Mouse (Mus musculus): Measurements from ENCODE around the gene Smarca4.

Gene Smarca4

DNA sequence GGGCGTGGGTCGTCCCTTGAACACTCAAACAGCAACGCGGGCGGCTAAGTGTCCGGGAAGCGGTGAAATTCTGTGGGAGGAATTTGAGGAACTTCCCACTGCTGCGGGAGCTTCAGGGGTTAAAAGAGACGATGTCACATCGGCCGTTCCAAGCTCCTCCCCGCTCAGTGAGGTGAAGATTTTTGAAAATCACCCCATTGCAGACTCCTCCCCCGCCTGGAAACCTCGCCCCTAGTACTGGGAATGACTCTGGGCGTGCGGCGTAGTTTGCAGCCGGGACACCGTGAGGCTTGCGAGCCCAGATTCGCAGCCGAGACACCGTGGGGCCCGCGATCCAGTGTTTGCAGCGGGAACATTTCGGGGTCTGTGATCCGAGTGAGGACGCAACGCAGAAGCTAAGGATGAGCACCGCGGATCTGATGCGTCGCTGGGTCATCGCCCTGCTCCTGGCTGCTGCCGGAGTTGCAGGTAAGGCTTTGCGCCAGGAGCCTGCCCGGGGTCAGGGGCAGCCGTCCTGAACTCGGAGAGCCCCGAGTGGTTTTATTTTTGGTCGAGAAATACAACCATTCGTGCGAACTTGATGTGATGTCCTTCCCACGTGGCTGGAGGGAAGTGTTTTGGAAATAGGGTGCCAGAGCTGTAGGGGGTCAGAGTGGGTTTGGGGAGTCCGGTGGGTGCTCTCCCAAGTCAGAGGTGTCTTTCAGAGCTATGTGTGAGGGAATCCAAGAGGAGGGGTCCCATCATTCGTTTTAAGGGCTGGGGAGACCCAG, 107.6 kb downstream of the Smarca4 start, which contains the start of gene Ldlr:
TSS of gene Ldlr (plus strand) at position 107 of the 770 bp plus-strand sequence.
- DNase-seq (ENCODE audit: low read depth) = peak; percentile 88

DNA sequence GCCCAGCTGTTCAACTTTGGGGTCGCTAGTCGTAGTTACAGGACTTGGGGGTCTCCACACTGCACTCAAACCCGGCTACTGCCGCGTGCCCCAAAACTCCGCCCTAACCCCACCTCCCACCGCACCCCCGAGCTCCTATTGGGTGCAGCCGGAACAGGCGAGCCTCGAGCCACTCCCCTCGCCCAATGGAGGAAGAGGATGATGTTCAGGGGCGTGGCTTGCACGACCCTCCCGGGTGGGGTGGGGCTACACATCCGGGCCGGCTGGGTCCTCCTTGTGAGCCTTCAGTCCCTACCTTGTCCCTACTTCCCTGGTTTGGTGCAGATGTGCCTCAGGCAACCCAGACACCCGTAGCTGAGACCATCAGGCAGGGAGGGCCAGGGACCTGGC, 108.2 kb downstream of the Smarca4 start:
- peak; percentile 95 for DNase-seq (ENCODE audit: low read depth)

DNA sequence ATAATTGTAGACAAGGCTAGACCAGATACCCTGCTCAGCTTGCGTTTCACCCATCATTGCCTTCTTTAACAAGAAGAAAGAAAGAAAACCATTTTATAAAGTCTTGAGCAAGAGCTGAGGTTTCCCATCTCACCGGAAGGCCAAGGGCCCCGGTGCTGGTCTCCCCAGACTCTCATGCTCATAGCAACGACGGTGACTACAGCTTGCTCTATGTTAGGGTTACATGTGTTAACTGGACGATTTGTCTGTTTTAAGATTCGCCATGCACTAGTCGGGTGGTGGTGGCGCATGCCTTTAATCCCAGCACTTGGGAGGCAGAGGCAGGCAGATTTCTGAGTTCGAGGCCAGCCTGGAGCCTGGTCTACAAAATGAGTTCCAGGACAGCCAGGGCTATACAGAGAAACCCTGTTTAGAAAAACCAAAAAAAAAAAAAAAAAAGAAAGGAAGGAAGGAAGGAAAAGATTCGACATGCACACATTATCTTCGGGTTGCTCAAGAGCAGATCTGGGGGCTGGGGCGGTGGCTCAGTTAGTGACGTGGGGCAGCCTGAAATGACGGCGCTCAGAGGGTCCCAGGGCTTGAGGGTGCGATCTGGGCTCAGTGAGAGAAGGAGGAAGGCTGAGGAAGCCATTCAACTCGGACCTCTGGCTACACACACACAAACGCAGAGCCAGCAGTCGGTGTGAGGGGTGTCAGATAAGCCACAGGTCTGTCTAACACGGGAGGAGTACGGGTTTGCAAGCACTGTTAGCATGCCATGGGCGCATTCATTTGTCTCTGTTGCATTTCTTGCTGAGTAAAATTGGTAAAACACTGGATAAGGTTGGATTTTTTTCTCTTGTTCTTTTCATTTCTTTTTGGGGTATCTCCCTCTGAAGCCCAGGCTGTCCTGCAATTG, 109.5 kb downstream of the Smarca4 start:
- DNase-seq (ENCODE audit: low read depth) = peak; percentile 47

DNA sequence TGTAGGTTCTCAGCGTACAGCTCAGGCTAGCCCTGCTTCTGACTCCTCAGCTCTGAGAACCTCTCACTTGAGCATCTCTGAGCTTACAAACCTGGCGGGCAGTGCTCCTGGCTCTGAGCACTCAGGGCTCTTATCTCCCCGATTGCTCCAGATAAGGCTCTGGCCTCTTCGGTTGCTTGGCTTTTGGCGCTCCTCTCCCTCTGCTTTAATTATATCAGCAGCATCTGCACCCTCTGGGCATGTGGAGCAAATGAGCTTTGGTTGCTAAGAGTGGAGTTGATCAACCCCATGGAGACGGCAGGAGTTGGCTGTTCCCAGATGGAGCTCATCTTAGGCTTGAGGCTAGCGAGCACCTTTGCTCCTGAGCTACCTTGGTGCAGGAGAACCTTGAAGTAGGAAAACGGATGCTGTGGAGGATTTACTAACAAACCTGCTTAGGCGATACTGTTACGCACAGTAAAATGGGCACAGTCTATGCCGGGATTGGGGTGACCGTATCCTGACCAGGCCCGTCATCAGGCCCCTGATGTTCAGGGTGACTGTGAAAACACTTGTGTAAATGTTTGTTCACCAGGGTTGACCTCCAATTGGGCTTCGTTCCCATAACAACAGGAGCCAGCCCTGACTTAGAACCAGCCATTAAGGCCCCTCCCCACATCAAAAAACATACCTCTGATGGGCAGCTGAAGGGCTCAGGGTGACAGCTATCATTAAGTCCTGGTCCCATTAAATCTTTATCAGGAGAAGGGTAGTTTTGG, 110.4 kb downstream of the Smarca4 start:
- DNase-seq (ENCODE audit: low read depth) = no peak

DNA sequence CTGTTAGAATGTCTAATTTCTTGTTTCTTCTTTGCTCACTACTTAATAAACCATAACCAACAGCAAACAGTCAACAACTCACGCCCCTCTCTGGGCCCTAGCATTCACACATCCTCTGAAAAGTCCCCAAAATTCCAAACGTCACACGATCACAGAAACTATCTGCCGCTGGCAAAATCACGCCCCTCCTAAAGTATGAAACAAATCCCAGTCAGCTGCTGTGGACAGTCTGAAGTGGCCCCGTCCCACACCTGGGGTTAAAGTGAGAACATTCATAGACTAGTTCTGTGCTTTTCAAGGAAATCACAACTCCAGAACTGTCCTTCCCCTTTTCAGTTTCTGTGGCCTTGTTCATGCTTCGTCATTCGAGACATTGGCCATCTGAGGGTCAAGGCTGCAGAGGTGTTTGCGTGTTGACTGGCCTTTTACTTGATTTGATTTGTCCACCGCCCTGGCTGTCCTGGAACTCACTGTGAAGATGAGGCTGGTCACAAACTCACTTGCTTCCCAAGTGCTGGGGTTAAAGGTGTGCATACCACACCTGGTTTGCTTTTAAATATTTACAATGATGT, 112.4 kb downstream of the Smarca4 start:
- no peak for DNase-seq (ENCODE audit: low read depth)

DNA sequence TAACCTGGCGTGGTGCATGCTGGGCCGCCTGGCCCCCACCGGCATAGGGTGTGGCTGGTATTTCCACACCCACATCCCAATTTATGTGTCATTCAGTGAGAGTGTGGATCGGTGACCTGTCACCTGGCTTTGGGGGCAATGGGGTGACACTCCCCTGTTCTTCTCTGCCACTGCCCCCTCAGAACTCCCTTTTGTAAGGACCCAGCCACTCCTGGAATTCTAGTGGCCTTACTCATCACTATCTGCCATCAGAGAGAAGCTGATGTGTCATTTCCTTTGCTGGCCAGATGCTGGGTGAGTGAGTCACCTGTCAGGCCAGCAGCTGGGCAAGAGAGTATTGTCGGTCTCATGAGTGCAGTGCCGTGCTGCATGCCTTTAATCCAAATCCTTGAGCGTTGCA, 113.3 kb downstream of the Smarca4 start:
- DNase-seq (ENCODE audit: low read depth) = no peak

DNA sequence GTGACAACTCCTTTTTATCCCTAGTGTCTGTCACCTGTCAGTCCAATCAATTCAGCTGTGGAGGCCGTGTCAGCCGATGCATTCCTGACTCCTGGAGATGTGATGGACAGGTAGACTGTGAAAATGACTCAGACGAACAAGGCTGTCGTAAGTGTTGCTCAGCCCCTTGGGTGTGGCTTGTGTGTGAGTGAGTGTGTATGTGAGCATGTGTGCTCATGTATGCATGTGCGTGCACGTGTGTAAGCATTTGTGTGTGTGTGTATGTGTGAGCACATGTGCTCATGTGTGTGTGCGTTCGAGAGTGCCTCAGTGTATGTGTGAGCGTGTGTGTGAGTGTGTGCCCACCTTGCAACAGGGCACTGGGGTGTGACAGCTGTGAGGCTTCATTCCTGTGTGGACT, 116.3 kb downstream of the Smarca4 start:
- DNase-seq (ENCODE audit: low read depth) = no peak

DNA sequence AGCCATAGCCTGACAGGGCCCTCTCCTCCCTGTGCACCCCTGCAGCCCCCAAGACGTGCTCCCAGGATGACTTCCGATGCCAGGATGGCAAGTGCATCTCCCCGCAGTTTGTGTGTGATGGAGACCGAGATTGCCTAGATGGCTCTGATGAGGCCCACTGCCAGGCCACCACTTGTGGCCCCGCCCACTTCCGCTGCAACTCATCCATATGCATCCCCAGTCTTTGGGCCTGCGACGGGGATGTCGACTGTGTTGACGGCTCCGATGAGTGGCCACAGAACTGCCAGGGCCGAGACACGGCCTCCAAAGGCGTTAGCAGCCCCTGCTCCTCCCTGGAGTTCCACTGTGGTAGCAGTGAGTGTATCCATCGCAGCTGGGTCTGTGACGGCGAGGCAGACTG, 117.5 kb downstream of the Smarca4 start:
- no peak for DNase-seq (ENCODE audit: low read depth)

DNA sequence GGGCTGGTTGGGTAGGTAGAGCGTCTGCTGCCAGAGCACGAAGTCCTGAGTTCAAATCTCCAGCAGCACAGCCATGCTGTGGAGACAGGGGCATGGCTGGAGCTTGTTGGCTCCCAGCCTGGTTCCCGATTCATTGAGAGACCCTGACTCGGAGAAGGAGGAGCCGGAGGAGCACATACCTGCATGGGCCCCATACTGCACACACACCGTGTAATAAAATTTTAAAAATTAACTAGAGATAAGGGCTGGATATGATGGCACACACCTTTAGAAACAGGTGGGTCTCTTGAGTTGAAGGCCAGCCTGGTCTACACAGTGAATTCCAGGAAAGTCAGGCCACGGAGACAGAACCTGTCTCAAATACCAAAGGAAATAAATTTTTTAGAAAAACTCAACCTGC, 118.0 kb downstream of the Smarca4 start:
- no peak for DNase-seq (ENCODE audit: low read depth)

DNA sequence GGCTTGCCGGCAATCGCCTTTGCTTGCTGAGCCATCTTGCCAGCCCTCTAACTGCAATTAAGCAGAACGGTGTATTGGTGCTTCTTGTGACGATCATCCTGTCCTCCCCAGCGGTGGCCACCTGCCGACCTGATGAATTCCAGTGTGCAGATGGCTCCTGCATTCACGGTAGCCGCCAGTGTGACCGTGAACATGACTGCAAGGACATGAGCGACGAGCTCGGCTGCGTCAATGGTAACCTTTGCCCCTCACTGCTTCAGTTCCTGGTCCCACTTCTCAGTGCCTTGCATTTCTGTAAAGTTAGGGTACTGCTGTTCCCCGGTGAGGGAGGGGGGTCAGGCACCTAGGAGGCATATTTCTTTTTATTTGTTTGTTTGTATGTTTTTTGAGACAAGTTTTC, 119.2 kb downstream of the Smarca4 start:
- DNase-seq (ENCODE audit: low read depth) = no peak

DNA sequence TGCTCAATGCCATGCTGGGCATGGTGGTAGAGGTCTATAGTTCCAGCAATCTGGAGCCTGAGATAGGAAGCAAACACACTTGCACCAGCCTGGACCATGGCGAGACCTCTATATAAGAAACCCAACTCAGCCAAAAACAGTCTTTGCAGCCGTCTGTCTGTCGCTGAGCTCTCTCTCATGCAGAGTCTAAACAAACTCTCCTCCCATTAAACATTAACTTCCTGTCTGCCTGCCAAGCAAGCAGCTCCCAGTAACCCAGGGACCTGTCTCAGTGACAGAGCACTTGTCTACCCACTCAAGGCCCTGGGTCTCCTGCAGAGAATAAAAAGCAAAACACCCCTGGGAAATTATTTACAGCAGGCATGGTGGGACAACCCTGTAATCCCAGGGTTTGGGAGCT, 120.6 kb downstream of the Smarca4 start:
- DNase-seq (ENCODE audit: low read depth) = no peak

DNA sequence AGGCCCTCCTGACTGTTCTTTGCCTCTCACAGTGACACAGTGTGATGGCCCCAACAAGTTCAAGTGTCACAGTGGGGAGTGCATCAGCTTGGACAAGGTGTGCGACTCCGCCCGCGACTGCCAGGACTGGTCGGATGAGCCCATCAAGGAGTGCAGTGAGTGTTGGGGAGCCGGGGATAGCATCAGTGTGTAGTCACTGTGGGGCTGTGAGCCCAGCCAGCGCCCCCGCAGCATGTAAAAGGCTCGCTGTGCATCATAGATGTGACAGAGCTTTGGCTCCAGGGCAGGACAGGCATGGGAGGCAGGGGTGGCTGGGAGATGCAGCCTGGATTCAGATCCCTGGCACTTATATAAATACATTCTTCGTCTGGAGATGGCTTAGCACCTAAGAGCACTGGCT, 121.2 kb downstream of the Smarca4 start:
- no peak for DNase-seq (ENCODE audit: low read depth)

DNA sequence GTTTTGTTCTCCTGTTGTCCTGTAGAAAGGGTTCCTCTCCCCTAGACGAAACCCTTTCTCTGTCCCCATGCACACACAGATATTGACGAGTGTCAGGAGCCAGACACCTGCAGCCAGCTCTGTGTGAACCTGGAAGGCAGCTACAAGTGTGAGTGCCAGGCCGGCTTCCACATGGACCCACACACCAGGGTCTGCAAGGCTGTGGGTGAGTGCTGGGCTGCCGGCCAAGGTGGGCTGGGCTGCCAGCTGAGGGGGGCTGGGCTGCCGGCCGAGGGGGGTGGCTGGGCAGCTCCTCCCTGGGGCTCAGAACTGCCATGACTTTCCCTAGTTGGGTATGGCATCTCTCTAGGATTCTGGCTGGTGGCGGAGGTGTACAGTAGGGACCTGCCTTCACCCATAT, 122.8 kb downstream of the Smarca4 start:
- DNase-seq (ENCODE audit: low read depth) = no peak

DNA sequence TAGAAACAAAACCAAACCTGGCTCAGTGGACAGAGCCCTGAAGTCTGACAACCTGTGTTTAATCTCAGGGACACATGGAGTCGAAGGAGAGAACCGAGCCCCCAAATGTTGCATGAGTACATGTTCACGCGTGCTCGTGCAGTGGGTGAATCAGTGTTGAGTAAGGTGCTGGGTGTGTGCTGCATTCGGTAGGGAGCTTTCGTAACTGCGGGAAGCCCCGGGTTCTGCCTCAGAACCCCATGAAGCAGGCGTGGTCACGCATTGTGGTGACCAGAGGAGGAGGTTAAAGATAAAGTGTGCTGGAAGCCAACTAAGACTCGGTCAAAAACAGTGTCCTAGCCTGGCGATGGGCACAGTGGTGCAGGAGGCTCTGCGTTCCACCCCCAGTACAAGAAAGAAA, 124.5 kb downstream of the Smarca4 start:
- DNase-seq (ENCODE audit: low read depth) = no peak

DNA sequence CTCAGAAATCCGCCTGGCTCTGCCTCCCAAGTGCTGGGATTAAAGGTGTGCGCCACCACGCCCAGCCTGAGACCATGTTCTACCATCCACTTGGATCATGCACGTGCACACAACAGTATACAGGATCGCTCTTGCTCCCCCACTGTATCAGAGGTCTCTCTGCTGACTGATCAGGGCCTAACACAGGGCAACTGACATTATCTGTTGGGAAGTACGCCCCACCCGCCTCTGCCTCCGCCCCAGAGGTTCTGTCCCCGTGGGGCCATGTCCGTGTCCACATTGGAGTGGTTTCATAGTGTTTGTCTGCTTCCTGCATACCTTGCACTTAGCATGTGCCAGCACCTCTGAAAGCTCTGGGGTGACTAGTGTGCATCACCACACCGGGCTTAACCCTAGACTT, 125.5 kb downstream of the Smarca4 start:
- no peak for DNase-seq (ENCODE audit: low read depth)

DNA sequence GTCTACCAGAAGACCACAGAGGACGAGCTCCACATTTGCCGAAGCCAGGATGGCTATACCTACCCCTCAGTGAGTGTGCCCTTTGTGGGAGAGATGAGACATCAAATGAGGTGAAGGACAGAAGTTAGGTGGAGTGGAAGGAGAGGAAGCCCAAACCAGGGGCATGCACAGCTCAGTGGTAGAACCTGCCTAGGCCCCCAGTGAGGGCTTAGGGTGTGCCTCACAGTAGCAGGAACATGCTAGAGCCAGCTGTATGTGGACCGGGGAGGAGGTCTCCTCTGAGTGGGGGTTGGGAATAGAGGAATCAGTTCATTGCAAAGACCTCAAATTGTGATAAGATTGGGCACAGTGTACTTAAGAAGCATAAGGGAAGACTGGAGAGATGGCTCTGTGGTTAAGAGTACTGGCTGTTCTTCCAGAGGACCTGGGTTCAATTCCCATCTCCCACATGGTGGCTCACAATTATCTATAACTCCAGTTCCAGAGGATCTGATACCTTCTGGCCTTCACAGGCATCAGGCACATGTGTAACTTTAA, 131.3 kb downstream of the Smarca4 start:
- no peak for DNase-seq (ENCODE audit: low read depth)

DNA sequence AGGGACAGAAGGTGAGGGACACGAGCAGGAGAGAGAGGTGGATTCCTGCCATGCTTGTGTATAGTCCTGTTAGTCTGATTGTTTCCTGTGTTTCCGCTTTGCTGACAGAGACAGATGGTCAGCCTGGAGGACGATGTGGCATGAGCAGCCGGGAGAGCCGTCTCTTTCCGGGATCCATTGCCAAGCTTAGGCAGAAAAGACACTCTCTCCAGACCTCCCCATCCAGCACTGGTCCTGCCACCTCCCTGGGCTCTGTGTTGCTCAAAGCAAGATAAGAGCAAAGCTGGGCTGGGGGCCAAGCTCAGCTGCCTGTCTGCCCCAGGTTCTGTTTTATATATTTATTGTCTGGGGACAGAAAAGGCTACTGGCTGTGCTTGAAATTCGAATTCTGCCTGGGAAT, 132.1 kb downstream of the Smarca4 start:
- DNase-seq (ENCODE audit: low read depth) = no peak

DNA sequence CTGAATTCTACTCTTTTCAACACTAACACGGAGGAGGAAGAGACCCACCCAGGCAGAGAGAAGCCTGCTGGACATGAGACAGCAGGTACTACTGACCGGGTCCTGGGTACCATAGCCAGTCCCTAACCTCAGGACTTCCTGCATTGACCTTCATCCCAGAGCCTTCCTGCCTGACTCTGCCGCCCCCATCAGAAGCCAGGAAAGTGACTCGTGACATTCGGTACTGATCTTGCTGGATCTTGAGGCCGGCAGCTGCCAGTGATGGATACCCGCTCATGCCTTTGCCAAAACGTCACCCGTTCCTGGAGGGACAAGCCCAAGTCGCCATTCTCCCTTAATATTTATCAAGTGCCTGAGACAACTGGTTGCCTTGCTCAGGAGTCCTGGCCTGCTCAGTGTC, 132.5 kb downstream of the Smarca4 start:
- no peak for DNase-seq (ENCODE audit: low read depth)

DNA sequence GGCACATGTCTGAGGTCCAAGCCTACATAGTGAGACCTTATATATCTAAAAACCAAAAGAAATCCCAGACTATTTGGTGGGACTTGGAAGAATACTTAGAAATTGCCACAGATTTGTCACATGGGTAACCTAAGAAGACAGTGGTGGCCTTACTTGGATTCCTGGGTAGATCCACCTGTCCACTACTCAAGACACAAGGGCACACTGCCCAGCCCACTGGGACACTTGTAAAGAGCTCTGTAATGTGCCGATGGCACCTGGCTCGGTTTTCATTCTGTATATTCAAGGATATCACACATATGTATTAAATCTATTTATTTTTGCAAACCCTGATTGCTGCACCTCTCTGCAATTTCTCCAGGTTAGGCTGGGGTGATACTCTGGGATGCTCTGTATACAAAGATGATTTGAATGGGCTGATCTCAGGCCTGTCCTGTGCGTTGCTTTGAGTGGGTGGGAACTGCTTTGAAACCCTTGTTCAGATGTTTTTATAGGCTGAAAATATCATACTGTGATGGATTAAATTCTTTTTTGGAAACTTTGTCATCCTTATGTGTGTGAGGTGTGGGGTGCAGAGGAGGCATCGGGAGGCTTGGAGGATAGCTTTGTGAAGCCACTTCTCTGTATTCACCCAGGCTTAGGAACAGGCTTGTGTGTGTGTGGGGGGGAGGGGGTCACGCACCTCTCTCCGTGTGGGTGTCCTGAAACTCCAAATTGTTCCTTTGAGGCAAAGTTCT, 133.6 kb downstream of the Smarca4 start:
- no peak for DNase-seq (ENCODE audit: low read depth)

DNA sequence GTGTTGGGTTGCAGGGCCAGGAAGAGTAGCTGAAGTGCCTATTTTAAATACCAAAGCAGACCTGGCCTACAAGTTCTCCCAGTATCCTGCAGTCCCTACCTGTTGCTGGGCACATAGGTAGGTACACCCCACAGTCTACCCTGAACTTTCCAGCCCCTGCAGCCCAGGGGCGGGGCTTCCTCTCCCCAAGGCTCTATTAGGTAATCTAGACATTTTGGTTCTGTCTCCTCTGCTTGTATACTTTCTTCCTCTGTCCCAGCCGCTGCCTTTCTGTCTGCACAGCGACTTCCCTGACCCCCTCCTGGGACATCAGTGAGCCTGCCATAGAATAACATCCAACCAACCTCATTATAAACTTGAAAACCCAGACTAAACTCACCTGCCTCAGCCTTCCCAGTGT, 134.4 kb downstream of the Smarca4 start:
- DNase-seq (ENCODE audit: low read depth) = no peak

DNA sequence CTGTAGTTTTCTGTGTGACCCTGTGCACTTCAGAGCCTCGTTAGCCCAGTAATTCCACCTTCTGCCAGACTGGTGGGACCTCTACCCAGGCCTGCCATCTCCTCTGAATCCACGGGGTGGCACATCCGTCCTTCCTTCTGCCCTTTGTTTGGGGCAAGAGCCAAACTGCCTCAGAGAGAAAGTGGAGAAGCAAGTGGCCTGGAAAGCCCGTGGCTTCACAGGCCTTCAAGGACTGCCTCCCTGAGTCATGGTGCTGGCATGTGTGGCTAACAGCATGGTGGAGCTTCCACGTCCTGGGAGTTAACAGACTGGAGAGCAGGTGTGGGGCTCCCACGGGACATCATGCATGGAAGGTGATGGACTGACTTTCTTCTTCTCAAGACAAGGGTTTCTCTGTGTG, 135.4 kb downstream of the Smarca4 start:
- no peak for DNase-seq (ENCODE audit: low read depth)
